ENCODE assay signal across 10 mouse cellular contexts in the genomic region with DNA sequence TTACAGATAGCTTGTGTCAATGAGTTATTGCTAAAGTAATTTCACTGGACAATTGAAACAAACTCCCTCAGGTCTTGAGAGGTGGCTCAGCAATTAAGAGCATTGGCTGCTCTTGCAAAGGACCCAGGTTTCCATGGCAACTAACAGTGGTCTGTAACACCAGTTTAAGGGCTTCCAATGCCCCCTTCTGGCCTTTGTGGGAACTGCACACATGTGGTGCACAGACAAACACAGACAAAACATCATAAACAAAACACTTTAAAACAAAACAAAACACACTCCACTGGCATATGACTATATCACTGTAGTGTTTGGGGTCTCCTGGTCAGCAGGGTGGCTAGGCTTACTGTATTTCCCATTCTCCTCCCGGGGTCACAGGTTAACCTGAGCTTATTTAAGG. TPM values are rescaled to one million over a fixed set of nuclear protein-coding genes. Genes with fewer than 3 reads are reported as not detected.
DNase-seq lines count a peak whose midpoint lies in the region; ATAC-seq and TF ChIP-seq lines count a peak whose summit lies in the region.
"Had no signal": no experiment of that assay in that cellular context is flagged by ENCODE, and none has a peak within 500 bp of the region (broad histone marks: within the 10 kb centered on the region; RNA-seq: fewer than 3 reads in every experiment).

No protein-coding gene starts in this region.

- intact Hi-C loops in heart, postnatal 36 days (cut with DNase I) = no loop called here

- ATAC-seq in kidney, embryonic 14.5 days (ENCODE audit: low FRiP score, low TSS enrichment) = no peak
- 0 out of 2 replicates have a peak, but pooled peaks have one; percentile 50 for ATAC-seq in erythroblast, adult 5-6 weeks (replicated peaks; ENCODE audit: low FRiP score, poor library complexity, severe bottlenecking)

- TF ChIP-seq RAD21 in CH12.LX (IDR thresholded peaks at IDR 0.05; ENCODE audit: low read depth, low read length) = peak; percentile 85

- peaks cover 4% of the 10 kb centered on the region; the same call in 1 of the 2 replicates for H3K9me3 ChIP-seq in kidney, embryonic 14.5 days (ENCODE audit: control insufficient read depth, low read length)
- peaks cover 5% of the 10 kb centered on the region for H3K9me3 ChIP-seq in CH12.LX (replicated peaks; ENCODE audit: low read length)

- no peak overlapping the region for H3K9ac ChIP-seq in kidney, embryonic 14.5 days (ENCODE audit: low read depth, low read length)
- H3K9ac ChIP-seq in CH12.LX (ENCODE audit: insufficient read depth, low read depth) = no peak overlapping the region
- H3K9ac ChIP-seq: liver, embryonic 13.5 days had no signal

- no peaks in the 10 kb centered on the region for H3K36me3 ChIP-seq in kidney, embryonic 14.5 days (ENCODE audit: control insufficient read depth, insufficient read depth, low read length)
- no peaks in the 10 kb centered on the region for H3K36me3 ChIP-seq in CH12.LX (replicated peaks in 1 of 2; ENCODE audit: control insufficient read depth in 1 of 2, insufficient read depth in 1 of 2, low read length in 1 of 2)
- H3K36me3 ChIP-seq: liver, embryonic 13.5 days had no signal

- DNase-seq in kidney, postnatal 10 days = peak; percentile 50
- DNase-seq in A20 (ENCODE audit: low read depth, low spot score) (peak; percentile 57), CH12.LX (ENCODE audit: extremely low read depth) (peak; percentile 85)
- no peak for DNase-seq in heart, postnatal 36 days
- DNase-seq in ovary, postnatal 14 days (ENCODE audit: low spot score) = no peak
- DNase-seq: cerebellum, adult 2 months; liver, embryonic 13.5 days had no signal

- dilution Hi-C loops in CH12.LX (cut with MboI; ENCODE audit: extremely low pct_ligation_motif_present, extremely low pct_unique_long_range_greater_than_20kb, low sequenced_read_pairs) = no loop called here

- WGBS in kidney, embryonic 14.5 days = 86% methylated on average over 1 of the region's 1 CpGs

- in situ Hi-C loops in CH12.LX (cut with MboI; ENCODE audit: low pct_ligation_motif_present, low pct_unique_long_range_greater_than_20kb, low sequenced_read_pairs) = no loop called here

- no peak overlapping the region for H3K4me3 ChIP-seq in kidney, embryonic 14.5 days (ENCODE audit: low read length)
- no peak overlapping the region for H3K4me3 ChIP-seq in CH12.LX (replicated peaks in 1 of 3; ENCODE audit: low read depth in 2 of 3, low read length in 2 of 3, poor library complexity in 1 of 3)
- H3K4me3 ChIP-seq: liver, embryonic 13.5 days had no signal

- peak; percentile 43 to 86; a peak in 3 of 4 replicates for TF ChIP-seq CTCF in CH12.LX (conservative IDR thresholded peaks at IDR 0.05 in 1 of 2, IDR thresholded peaks at IDR 0.05 in 1 of 2; ENCODE audit: low read depth in 2 of 2, low read length in 2 of 2)

- no peak for TF ChIP-seq POLR2A in CH12.LX (IDR thresholded peaks at IDR 0.05; ENCODE audit: low read depth, low read length)

- H3K4me2 ChIP-seq in kidney, embryonic 14.5 days (replicated peaks; ENCODE audit: low read depth, low read length) = no peak overlapping the region
- no peak overlapping the region for H3K4me2 ChIP-seq in CH12.LX (ENCODE audit: insufficient read depth, low read depth, poor library complexity, severe bottlenecking)
- H3K4me2 ChIP-seq: liver, embryonic 13.5 days had no signal

- H3K27me3 ChIP-seq in kidney, embryonic 14.5 days (ENCODE audit: control insufficient read depth, insufficient read depth, low read length) = no peaks in the 10 kb centered on the region
- H3K27me3 ChIP-seq in CH12.LX (replicated peaks) = no peaks in the 10 kb centered on the region

- no peak overlapping the region for H3K27ac ChIP-seq in kidney, embryonic 14.5 days (ENCODE audit: low read depth, low read length)
- H3K27ac ChIP-seq in CH12.LX (ENCODE audit: insufficient read depth, low read depth) = no peak overlapping the region
- H3K27ac ChIP-seq: liver, embryonic 13.5 days had no signal

- TF ChIP-seq EP300 in CH12.LX (IDR thresholded peaks at IDR 0.05; ENCODE audit: low read length) = no peak

- H3K79me2 ChIP-seq in CH12.LX (replicated peaks; ENCODE audit: control insufficient read depth, extremely low read depth, insufficient read depth, poor library complexity, severe bottlenecking) = no peaks in the 10 kb centered on the region

- H3K4me1 ChIP-seq in kidney, embryonic 14.5 days (ENCODE audit: control insufficient read depth, insufficient read depth, low read length) = no peaks in the 10 kb centered on the region
- peaks cover 9 to 13% of the 10 kb centered on the region in 2 experiments for H3K4me1 ChIP-seq in CH12.LX (ENCODE audit: control insufficient read depth in 1 of 2, insufficient read depth in 2 of 2)

TF ChIP-seq in CH12.LX, 34 proteins besides CTCF, POLR2A, EP300 and RAD21:
- TF ChIP-seq MAFK (IDR thresholded peaks at IDR 0.05; ENCODE audit: insufficient replicate concordance, low read length) = no peak
- no peak for TF ChIP-seq NRF1 (IDR thresholded peaks at IDR 0.05; ENCODE audit: low read depth, low read length)
- TF ChIP-seq ZC3H11A (IDR thresholded peaks at IDR 0.05; ENCODE audit: low read depth, low read length) = peak; percentile 44; the same call in 1 of the 2 replicates
- TF ChIP-seq HCFC1 (IDR thresholded peaks at IDR 0.05; ENCODE audit: low read depth, low read length) = no peak
- TF ChIP-seq MAZ (IDR thresholded peaks at IDR 0.05; ENCODE audit: low read depth, low read length) = no peak
- no peak for TF ChIP-seq IRF4 (IDR thresholded peaks at IDR 0.05; ENCODE audit: low read depth, low read length)
- no peak for TF ChIP-seq JUND (conservative IDR thresholded peaks at IDR 0.05; ENCODE audit: low read depth, low read length)
- TF ChIP-seq SMC3 (IDR thresholded peaks at IDR 0.05; ENCODE audit: low read depth, low read length) = peak; percentile 84
- TF ChIP-seq NELFE (IDR thresholded peaks at IDR 0.05; ENCODE audit: low read depth, low read length) = 0 out of 2 replicates have a peak, but pooled peaks have one; percentile 23
- TF ChIP-seq ETS1 (conservative IDR thresholded peaks at IDR 0.05; ENCODE audit: low read depth, low read length) = no peak
- TF ChIP-seq MXI1 (IDR thresholded peaks at IDR 0.05; ENCODE audit: low read depth, low read length) = peak; percentile 33; the same call in 1 of the 2 replicates
- no peak for TF ChIP-seq PAX5 (IDR thresholded peaks at IDR 0.05; ENCODE audit: low read length)

RNA-seq across cellular contexts. Expression of a gene that starts 4.2 kb away (rescaled TPM):
- polyA plus RNA-seq in kidney, embryonic 14.5 days (2014; fragmentation: Nextera tagmentation; extraction: Ambion mirVana) = not detected in 2 replicates
- total RNA-seq in CH12.LX (2012; rRNA removed) (not detected in 2 replicates), CH12.LX (2014; rRNA removed) (not detected in 2 replicates)
- polyA plus RNA-seq in CH12.LX (2012; ENCODE audit: insufficient read length, low read depth) = 0.41 TPM in 1 of 2 replicates, not detected in the other
- not detected in 2 replicates for total RNA-seq in erythroblast, adult 5-6 weeks (2015; ENCODE audit: low replicate concordance)
- not detected in 2 replicates for total RNA-seq in erythroblast, adult 5-6 weeks (2017; ENCODE audit: low replicate concordance)
- not detected for total RNA-seq in heart, postnatal 36 days (2021)
- polyA plus RNA-seq: cerebellum, adult 2 months; heart, embryonic 16.5 days; liver, embryonic 13.5 days had no signal

RNA-seq across cellular contexts. Expression of a gene that starts 16.9 kb away (rescaled TPM):
- 68.8 and 310 TPM in 2 replicates for polyA plus RNA-seq in kidney, embryonic 14.5 days (2014; fragmentation: Nextera tagmentation; extraction: Ambion mirVana)
- total RNA-seq in CH12.LX (2012; rRNA removed) = 214 and 228 TPM in 2 replicates
- total RNA-seq in CH12.LX (2014; rRNA removed) = 334 and 341 TPM in 2 replicates
- polyA plus RNA-seq in CH12.LX (2012; ENCODE audit: insufficient read length, low read depth) = 277 and 285 TPM in 2 replicates
- total RNA-seq in erythroblast, adult 5-6 weeks (2015; ENCODE audit: low replicate concordance) = 31.1 and 38.2 TPM in 2 replicates
- total RNA-seq in erythroblast, adult 5-6 weeks (2017; ENCODE audit: low replicate concordance) = 51.7 and 77.5 TPM in 2 replicates
- total RNA-seq in heart, postnatal 36 days (2021) = 100 to 1,000 TPM in 1 of 2 experiments, 10 to 100 TPM in 1; 99.3 to 104 TPM

RNA-seq across cellular contexts. Expression of a gene that starts 17.2 kb away (rescaled TPM):
- polyA plus RNA-seq in kidney, embryonic 14.5 days (2014; fragmentation: Nextera tagmentation; extraction: Ambion mirVana) = not detected in 2 replicates
- total RNA-seq in CH12.LX (2012; rRNA removed) (10.9 and 11.8 TPM in 2 replicates), CH12.LX (2014; rRNA removed) (23.8 and 25.4 TPM in 2 replicates)
- 7.2 and 7.8 TPM in 2 replicates for polyA plus RNA-seq in CH12.LX (2012; ENCODE audit: insufficient read length, low read depth)
- total RNA-seq in erythroblast, adult 5-6 weeks (2015; ENCODE audit: low replicate concordance) = not detected in 2 replicates
- not detected in 2 replicates for total RNA-seq in erythroblast, adult 5-6 weeks (2017; ENCODE audit: low replicate concordance)
- total RNA-seq in heart, postnatal 36 days (2021) = not detected

Comparison
In these comparisons a context has a peak if more than half of its experiments do, and no peak if none do; other contexts are left out.
1. DNase-seq: peak in kidney, postnatal 10 days (single experiment), A20 (single experiment) and CH12.LX (single experiment); none in heart, postnatal 36 days (0 of 2) and ovary, postnatal 14 days (single experiment).
2. RNA of a gene that starts 17.2 kb away (total RNA-seq): 10.9 to 25.4 TPM in CH12.LX; not detected in erythroblast, adult 5-6 weeks and not detected in heart, postnatal 36 days; every median in the first group is over 10 times any median in the second.